Mouse (Mus musculus): ENCODE results near the gene Lrsam1. TPM values are rescaled to one million over a fixed set of nuclear protein-coding genes. Genes with fewer than 3 reads are reported as not detected.

Gene Lrsam1
- polyA plus RNA-seq, 1 experiment from 2014 or later: 6.8 TPM

DNA sequence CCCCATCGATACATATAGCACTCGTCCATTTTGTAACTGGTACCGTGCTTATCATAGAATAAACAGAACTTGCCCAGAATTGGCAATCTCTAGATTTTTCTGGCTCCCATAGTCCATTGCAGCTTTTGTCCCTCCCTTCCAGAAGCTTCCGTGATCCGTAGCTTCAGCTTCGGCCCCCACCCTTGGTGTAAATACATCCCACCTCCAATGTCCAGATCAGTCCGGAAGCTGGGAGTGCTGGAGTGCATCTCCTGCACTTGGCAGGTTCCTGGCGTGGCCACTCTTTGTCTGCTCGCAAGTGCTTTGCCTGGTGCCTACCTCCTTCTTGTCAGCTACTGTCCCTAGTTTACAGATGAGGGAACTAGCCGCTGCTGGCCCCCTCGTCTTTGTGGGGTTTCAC is 52.6 kb downstream of the Lrsam1 start:
- Histone ChIP-seq H3K9ac (ENCODE audit: low read depth, low read length) (0 out of 2 replicates have a peak overlapping the region, but pooled peaks have one; percentile 2), H3K27me3 (replicated peaks; ENCODE audit: control insufficient read depth, insufficient read depth, low read length) (no peaks in the 10 kb centered on the region), H3K4me1 (ENCODE audit: control insufficient read depth, insufficient read depth, low read length) (peaks cover 48% of the 10 kb centered on the region), H3K27ac (ENCODE audit: low read length) (peak overlapping the region; percentile 60), H3K4me2 (ENCODE audit: low read depth, low read length) (no peak overlapping the region), H3K4me3 (ENCODE audit: low read length) (no peak overlapping the region), H3K36me3 (ENCODE audit: control insufficient read depth, insufficient read depth, low read length) (no peaks in the 10 kb centered on the region), H3K9me3 (ENCODE audit: control insufficient read depth, low read length) (no peaks in the 10 kb centered on the region)
- ATAC-seq: 0 out of 2 replicates have a peak, but pooled peaks have one; percentile 24
- WGBS: 24% methylated on average over 11 of the region's 11 CpGs

DNA sequence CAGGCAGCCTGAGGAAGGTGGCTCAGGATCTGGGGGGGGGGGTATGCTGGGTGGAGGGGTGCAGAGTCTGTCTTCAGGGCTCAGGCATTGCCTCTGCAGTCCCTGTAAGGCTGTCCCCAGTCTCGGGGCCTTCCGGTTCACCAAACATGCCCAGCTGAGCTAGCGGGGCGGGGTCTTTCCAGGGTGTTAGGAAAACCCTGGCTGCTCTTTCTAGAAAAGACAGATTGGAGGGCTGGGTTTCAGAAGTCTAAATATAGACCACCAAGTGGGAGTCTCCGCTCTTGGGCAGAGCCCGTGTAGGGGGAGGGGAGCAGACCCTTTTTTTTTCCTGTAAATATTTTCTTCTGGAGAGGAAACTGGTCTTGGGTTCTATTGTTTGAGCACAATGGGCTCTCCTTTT is 53.1 kb downstream of the Lrsam1 start:
- Histone ChIP-seq H3K27ac (ENCODE audit: low read length) (peak overlapping the region; percentile 60), H3K4me2 (ENCODE audit: low read depth, low read length) (no peak overlapping the region), H3K9me3 (ENCODE audit: control insufficient read depth, low read length) (no peaks in the 10 kb centered on the region), H3K4me1 (ENCODE audit: control insufficient read depth, insufficient read depth, low read length) (peaks cover 48% of the 10 kb centered on the region), H3K27me3 (replicated peaks; ENCODE audit: control insufficient read depth, insufficient read depth, low read length) (no peaks in the 10 kb centered on the region), H3K9ac (ENCODE audit: low read depth, low read length) (no peak overlapping the region), H3K4me3 (ENCODE audit: low read length) (no peak overlapping the region), H3K36me3 (ENCODE audit: control insufficient read depth, insufficient read depth, low read length) (no peaks in the 10 kb centered on the region)
- 20% methylated on average over 6 of the region's 6 CpGs for WGBS
- peak; percentile 52 for ATAC-seq

DNA sequence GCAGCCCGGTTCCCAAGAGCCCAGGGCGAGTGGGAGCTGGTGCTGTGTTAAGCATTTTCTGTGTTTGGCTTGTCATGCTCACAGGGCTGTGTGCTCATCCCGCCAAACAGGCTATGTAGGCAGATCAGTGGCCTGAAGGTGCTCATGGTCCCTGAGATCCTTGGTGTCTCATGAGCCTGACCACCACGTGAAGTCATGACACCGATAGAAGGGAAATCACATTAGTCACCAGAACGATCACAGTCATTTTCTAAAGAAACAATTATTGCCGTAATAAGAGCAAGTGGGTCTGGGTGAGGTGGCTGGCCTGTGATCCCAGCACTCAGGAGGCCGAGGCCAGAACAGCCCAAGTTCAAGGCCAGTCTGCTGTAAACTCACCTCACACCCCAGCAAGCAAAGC is 54.0 kb downstream of the Lrsam1 start:
- Histone ChIP-seq H3K27me3 (replicated peaks; ENCODE audit: control insufficient read depth, insufficient read depth, low read length) (no peaks in the 10 kb centered on the region), H3K27ac (ENCODE audit: low read length) (peak overlapping the region; percentile 60), H3K4me2 (ENCODE audit: low read depth, low read length) (no peak overlapping the region), H3K4me1 (ENCODE audit: control insufficient read depth, insufficient read depth, low read length) (peaks cover 48% of the 10 kb centered on the region), H3K9me3 (ENCODE audit: control insufficient read depth, low read length) (no peaks in the 10 kb centered on the region), H3K36me3 (ENCODE audit: control insufficient read depth, insufficient read depth, low read length) (no peaks in the 10 kb centered on the region), H3K9ac (ENCODE audit: low read depth, low read length) (no peak overlapping the region), H3K4me3 (ENCODE audit: low read length) (no peak overlapping the region)
- WGBS: 33% methylated on average over 8 of the region's 8 CpGs
- no peak for ATAC-seq

DNA sequence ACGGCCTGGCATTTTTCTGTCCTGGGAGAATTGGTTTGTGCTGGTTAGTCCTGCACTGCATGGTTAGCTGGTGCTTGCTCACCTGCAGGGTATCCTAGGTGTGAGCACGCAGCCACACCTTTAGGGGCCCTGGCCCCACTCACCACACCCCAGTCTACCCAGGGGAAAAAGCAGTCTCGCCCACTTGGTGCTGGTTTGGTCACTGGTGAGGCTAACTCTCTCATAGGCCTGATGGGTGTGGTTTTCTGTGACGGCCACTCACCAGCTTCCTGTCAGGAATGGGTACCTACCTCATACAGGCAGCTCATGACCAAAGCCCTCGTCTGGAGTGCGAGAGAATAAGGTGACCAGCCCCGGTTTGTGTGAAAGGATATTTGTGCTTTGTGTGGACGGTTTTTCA is 56.1 kb downstream of the Lrsam1 start:
- WGBS: 70% methylated on average over 8 of the region's 8 CpGs
- peak overlapping the region; percentile 56 for H3K27ac ChIP-seq (ENCODE audit: low read length)

DNA sequence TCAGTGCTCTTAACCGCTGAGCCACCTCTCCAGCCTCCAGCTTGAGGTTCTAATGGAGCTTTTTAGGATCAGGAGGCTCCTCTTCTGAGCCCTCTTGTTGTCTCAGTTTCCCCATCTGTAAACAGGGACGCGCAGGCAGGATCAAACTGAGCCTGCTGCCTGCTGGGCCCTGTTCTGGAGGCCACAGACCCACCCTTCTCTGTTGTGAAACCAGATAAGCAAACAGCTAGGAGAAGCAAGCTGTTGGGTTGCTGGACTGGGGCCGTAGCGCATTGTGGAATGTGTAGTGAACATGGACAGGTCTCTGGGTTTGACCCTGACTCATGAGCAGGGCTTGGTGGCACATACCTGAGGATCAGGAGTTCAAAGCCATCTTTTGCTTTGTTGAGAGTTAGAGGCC is 56.8 kb downstream of the Lrsam1 start:
- Histone ChIP-seq H3K27ac (ENCODE audit: low read length) (no peak overlapping the region), H3K9me3 (ENCODE audit: control insufficient read depth, low read length) (no peaks in the 10 kb centered on the region), H3K9ac (ENCODE audit: low read depth, low read length) (no peak overlapping the region), H3K4me3 (ENCODE audit: low read length) (no peak overlapping the region), H3K4me1 (ENCODE audit: control insufficient read depth, insufficient read depth, low read length) (peaks cover 61% of the 10 kb centered on the region), H3K4me2 (ENCODE audit: low read depth, low read length) (no peak overlapping the region), H3K36me3 (ENCODE audit: control insufficient read depth, insufficient read depth, low read length) (no peaks in the 10 kb centered on the region), H3K27me3 (replicated peaks; ENCODE audit: control insufficient read depth, insufficient read depth, low read length) (no peaks in the 10 kb centered on the region)
- ATAC-seq: peak; percentile 27; the same call in 1 of the 2 replicates
- 76% methylated on average over 5 of the region's 5 CpGs for WGBS

More for the DNA sequence above, 56.1 kb downstream of the Lrsam1 start:
- Histone ChIP-seq H3K4me1 (ENCODE audit: control insufficient read depth, insufficient read depth, low read length) (peaks cover 55% of the 10 kb centered on the region), H3K27me3 (replicated peaks; ENCODE audit: control insufficient read depth, insufficient read depth, low read length) (no peaks in the 10 kb centered on the region), H3K4me3 (ENCODE audit: low read length) (no peak overlapping the region), H3K9ac (ENCODE audit: low read depth, low read length) (no peak overlapping the region), H3K36me3 (ENCODE audit: control insufficient read depth, insufficient read depth, low read length) (no peaks in the 10 kb centered on the region), H3K4me2 (ENCODE audit: low read depth, low read length) (no peak overlapping the region), H3K9me3 (ENCODE audit: control insufficient read depth, low read length) (no peaks in the 10 kb centered on the region)
- ATAC-seq: peak; percentile 47; the same call in 1 of the 2 replicates

DNA sequence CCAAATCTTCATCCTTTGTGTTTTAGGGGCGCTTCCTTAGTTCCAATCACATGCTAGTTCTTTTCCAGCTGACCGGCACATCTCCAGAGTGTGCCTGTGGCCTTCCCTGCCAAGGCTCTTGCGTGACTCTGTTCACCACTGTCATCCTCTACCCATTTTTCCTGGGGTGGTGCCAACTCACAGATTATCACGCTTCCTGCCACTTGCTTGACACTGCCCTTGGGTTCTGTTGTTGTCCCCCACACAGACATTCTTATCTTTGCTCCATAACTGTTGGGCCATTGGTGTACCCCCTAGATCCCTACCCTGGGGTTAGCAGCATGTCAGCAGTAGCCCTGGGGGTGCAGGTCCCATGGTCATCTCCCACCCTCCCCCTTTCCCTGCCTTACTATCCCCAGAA is 57.9 kb downstream of the Lrsam1 start:
- no peak for ATAC-seq
- Histone ChIP-seq H3K4me1 (ENCODE audit: control insufficient read depth, insufficient read depth, low read length) (peaks cover 64% of the 10 kb centered on the region), H3K9me3 (ENCODE audit: control insufficient read depth, low read length) (no peaks in the 10 kb centered on the region), H3K27ac (ENCODE audit: low read length) (no peak overlapping the region), H3K4me3 (ENCODE audit: low read length) (no peak overlapping the region), H3K4me2 (ENCODE audit: low read depth, low read length) (no peak overlapping the region), H3K9ac (ENCODE audit: low read depth, low read length) (0 out of 2 replicates have a peak overlapping the region, but pooled peaks have one; percentile 1), H3K27me3 (replicated peaks; ENCODE audit: control insufficient read depth, insufficient read depth, low read length) (no peaks in the 10 kb centered on the region), H3K36me3 (ENCODE audit: control insufficient read depth, insufficient read depth, low read length) (no peaks in the 10 kb centered on the region)
- 91% methylated on average over 4 of the region's 4 CpGs for WGBS

DNA sequence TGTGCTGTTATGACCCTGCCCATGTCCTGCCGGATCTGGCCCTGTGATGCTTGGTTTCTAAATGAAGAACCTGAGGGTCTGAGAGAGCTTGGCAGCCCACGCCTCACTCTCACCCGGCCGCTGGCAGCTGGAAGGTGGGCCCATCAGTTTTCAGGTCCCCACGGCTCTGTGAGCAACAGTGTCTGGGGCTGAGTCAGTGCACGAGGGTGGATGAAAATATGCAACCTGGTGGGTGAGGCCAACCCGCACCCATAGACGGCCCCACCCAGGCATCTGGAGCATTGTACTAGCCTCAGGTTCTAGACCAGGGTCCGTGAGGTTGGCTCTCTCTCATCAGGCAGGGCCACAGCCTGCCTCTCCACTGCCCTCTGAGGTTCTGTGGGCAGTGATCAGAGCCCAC is 59.3 kb downstream of the Lrsam1 start:
- WGBS: 77% methylated on average over 9 of the region's 9 CpGs
- H3K9ac ChIP-seq (ENCODE audit: low read depth, low read length): no peak overlapping the region
- ATAC-seq: no peak
- H3K4me1 ChIP-seq (ENCODE audit: control insufficient read depth, insufficient read depth, low read length): peaks cover 64% of the 10 kb centered on the region
- H3K27me3 ChIP-seq (replicated peaks; ENCODE audit: control insufficient read depth, insufficient read depth, low read length): no peaks in the 10 kb centered on the region
- H3K9me3 ChIP-seq (ENCODE audit: control insufficient read depth, low read length): no peaks in the 10 kb centered on the region
- H3K27ac ChIP-seq (ENCODE audit: low read length): no peak overlapping the region
- no peaks in the 10 kb centered on the region for H3K36me3 ChIP-seq (ENCODE audit: control insufficient read depth, insufficient read depth, low read length)
- H3K4me3 ChIP-seq (ENCODE audit: low read length): no peak overlapping the region
- no peak overlapping the region for H3K4me2 ChIP-seq (ENCODE audit: low read depth, low read length)

DNA sequence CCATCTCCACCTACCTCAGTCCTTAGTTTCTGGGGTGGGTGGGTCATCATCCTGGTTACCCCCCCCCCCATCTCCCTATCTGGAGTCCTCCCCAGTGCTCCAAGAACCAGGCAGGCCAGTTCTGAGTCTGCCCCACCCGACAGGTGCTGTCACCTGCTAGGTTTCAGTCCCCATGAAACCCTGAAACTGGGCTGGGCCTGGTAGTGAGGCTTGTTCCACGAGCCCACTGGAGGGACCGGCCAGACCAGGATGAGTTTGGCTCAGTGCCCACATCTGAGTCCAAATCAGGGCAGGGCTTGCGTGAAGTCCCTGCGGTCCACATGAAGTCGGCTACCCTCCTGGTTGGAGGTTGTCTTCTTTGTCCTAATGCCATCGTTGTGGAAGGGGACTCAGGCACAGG is 62.4 kb downstream of the Lrsam1 start:
- Histone ChIP-seq H3K4me1 (ENCODE audit: control insufficient read depth, insufficient read depth, low read length) (peaks cover 61% of the 10 kb centered on the region), H3K9me3 (ENCODE audit: control insufficient read depth, low read length) (no peaks in the 10 kb centered on the region), H3K4me2 (ENCODE audit: low read depth, low read length) (no peak overlapping the region), H3K27ac (ENCODE audit: low read length) (peak overlapping the region; percentile 58), H3K36me3 (ENCODE audit: control insufficient read depth, insufficient read depth, low read length) (no peaks in the 10 kb centered on the region), H3K4me3 (ENCODE audit: low read length) (no peak overlapping the region), H3K27me3 (replicated peaks; ENCODE audit: control insufficient read depth, insufficient read depth, low read length) (no peaks in the 10 kb centered on the region), H3K9ac (ENCODE audit: low read depth, low read length) (no peak overlapping the region; the same call in 1 of the 2 replicates)
- 39% methylated on average over 7 of the region's 7 CpGs for whole genome bisulfite sequencing
- peak; percentile 39 for ATAC-seq

DNA sequence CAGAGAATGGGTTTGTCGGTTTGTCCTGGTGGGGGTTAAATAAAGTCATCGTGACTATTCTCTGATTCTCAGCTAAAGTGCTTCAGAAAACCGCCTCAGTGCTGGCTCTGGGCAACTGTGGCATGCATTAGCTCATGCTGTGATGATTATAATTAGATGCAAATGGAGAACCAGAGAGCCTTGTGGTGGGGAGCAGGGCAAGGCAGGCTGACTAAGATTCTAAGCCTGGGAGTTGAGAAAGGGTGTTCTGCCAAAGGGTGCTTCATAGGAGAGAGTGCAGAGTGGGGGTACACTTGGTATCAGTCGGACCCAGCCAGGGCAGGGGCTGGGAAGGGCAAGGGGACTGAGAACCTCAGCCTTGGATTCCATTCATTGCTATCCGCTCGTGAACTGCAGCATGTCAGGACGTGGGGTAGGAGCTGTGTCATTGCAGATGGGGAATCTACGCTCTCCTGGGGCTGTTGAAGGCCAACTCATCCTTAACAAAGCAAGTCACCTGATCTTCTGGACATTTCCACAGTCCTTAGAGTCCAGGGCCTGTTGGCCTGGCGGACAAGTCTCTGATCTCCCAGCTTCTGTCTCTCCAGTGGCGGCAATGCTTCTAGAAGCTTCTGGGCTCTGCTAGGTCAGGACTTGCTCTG is 64.8 kb downstream of the Lrsam1 start:
- H3K4me2 ChIP-seq (ENCODE audit: low read depth, low read length): no peak overlapping the region
- H3K9ac ChIP-seq (ENCODE audit: low read depth, low read length): peak overlapping the region; percentile 30
- 55% methylated on average over 10 of the region's 10 CpGs for WGBS
- 0 out of 2 replicates have a peak, but pooled peaks cover 2% of the 10 kb centered on the region for H3K36me3 ChIP-seq (ENCODE audit: control insufficient read depth, insufficient read depth, low read length)
- peak overlapping the region; percentile 84 for H3K27ac ChIP-seq (ENCODE audit: low read length)
- H3K27me3 ChIP-seq (replicated peaks; ENCODE audit: control insufficient read depth, insufficient read depth, low read length): no peaks in the 10 kb centered on the region
- no peak overlapping the region for H3K4me3 ChIP-seq (ENCODE audit: low read length)
- H3K9me3 ChIP-seq (ENCODE audit: control insufficient read depth, low read length): no peaks in the 10 kb centered on the region
- peaks cover 66% of the 10 kb centered on the region for H3K4me1 ChIP-seq (ENCODE audit: control insufficient read depth, insufficient read depth, low read length)
- ATAC-seq: no peak
